Mouse (Mus musculus) heart, postnatal 25 days (tissue): ENCODE measurements around the gene Gata3. TPM values are rescaled to one million over a fixed set of nuclear protein-coding genes. Genes with fewer than 3 reads are reported as not detected.

Source experiments
- total RNA-seq, 2 experiments: library from RNA; stranded (reverse); gene quantifications; 2 replicates each; pipeline ENCODE4 v1.2.3; 2021

The Gata3 gene
- total RNA-seq, 2 experiments from 2014 or later: 1.1 to 1.7 TPM

Other genes starting within 250 kb of the Gata3 start
- gene 4930412O13Rik, start 8.8 kb downstream of the Gata3 start, total RNA-seq: not detected
- gene 9230102O04Rik, start 494 bp downstream of the Gata3 start, total RNA-seq: not detected
- 1 to 10 TPM; 7.9 to 9.4 TPM for gene Taf3, start 158.6 kb upstream of the Gata3 start, total RNA-seq
- 1,000 to 10,000 TPM; 1,456 to 1,515 TPM for gene Atp5c1, start 190.5 kb upstream of the Gata3 start, total RNA-seq
- 10 to 100 TPM in 1 of 2 experiments, 1 to 10 TPM in 1; 6.1 to 11.0 TPM for gene Kin, start 190.6 kb upstream of the Gata3 start, total RNA-seq
- gene Itih2, start 241.4 kb upstream of the Gata3 start, total RNA-seq: under 1 TPM; 0.47 to 0.70 TPM